Mouse (Mus musculus) stomach, postnatal 0 days (tissue): ENCODE data around the gene Olfr91.

Experiments used
- CTCF ChIP-seq: IDR thresholded peaks from 2 replicates; pipeline ENCODE4 v1.5.1; 2016; ENCODE audit warnings: antibody characterized with exemption, low read depth, mild to moderate bottlenecking, moderate library complexity
- EP300 ChIP-seq: optimal IDR thresholded peaks from 2 replicates; pipeline ENCODE3; 2016; ENCODE audit warnings: antibody characterized with exemption

DNA sequence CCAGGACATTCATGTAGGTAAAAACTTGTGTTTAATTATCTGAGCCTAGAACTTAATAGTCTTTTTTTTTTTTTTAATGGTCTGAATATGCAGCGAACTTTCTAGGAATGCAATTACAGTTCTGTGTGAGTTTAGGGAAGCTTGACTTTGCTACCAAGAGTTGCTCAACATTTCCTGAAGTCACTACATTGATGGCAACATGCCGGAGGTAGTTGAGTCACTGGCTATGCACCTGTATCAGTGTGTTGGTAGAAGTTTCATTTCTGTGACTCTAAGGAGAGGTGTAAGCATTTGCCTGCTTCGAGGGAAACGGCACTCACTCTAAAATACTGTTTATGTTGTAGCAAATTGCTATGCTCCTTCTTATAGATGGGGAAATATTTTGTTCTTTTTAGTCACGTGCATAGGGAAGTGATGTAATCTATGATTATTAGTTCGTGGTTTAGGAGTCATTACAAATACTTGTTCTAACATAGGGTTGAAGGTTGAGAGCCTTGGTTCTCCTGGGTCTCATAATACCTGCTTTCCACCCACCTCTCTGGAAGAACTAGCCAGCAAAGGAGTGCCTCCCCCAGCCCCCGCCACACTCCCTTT is 53.3 kb downstream of the Olfr91 start:
- TF ChIP-seq EP300 (no peak), CTCF (no peak)
